Mouse (Mus musculus): ENCODE measurements around the gene Rhod. TPM values are rescaled to one million over a fixed set of nuclear protein-coding genes. Genes with fewer than 3 reads are reported as not detected.

The Rhod gene
- total and polyA plus RNA-seq, 2 experiments from 2014 or later = 16.0 to 35.0 TPM

GRCm38 (mm10) chr19:4420153-4420910 is 18.9 kb downstream of the Rhod start:
- Histone ChIP-seq H3K4me1 (ENCODE audit: control insufficient read depth, insufficient read depth) (peaks cover 6% of the 10 kb centered on the region; the same call in 1 of the 2 replicates), H3K9ac (replicated peaks; ENCODE audit: low read depth, low read length) (no peak overlapping the region), H3K4me2 (ENCODE audit: low read depth, low read length) (no peak overlapping the region), H3K4me3 (ENCODE audit: low read depth, low read length) (no peak overlapping the region), H3K27me3 (ENCODE audit: control insufficient read depth, insufficient read depth, low read length) (no peaks in the 10 kb centered on the region), H3K27ac (ENCODE audit: low read depth) (no peak overlapping the region), H3K9me3 (replicated peaks; ENCODE audit: control insufficient read depth, low read length) (no peaks in the 10 kb centered on the region), H3K36me3 (replicated peaks; ENCODE audit: control insufficient read depth, insufficient read depth, low read length) (0 out of 2 replicates have a peak, but pooled peaks cover 5% of the 10 kb centered on the region)
- ATAC-seq (ENCODE audit: insufficient read depth, low read depth) = peak; percentile 34; the same call in 1 of the 2 replicates
- no peak for TF ChIP-seq EP300 (IDR thresholded peaks at IDR 0.05; ENCODE audit: low read depth)
- no peak for TF ChIP-seq CTCF (IDR thresholded peaks at IDR 0.05; ENCODE audit: low read depth)
- WGBS = 65% methylated on average over 8 of the region's 8 CpGs
- DNase-seq (ENCODE audit: low spot score) = no peak

GRCm38 (mm10) chr19:4419711-4420110 is 19.5 kb downstream of the Rhod start:
- Histone ChIP-seq H3K36me3 (replicated peaks; ENCODE audit: control insufficient read depth, insufficient read depth, low read length) (no peaks in the 10 kb centered on the region), H3K4me1 (ENCODE audit: control insufficient read depth, insufficient read depth) (peaks cover 6% of the 10 kb centered on the region; the same call in 1 of the 2 replicates), H3K27ac (ENCODE audit: low read depth) (no peak overlapping the region), H3K4me2 (ENCODE audit: low read depth, low read length) (no peak overlapping the region), H3K9ac (replicated peaks; ENCODE audit: low read depth, low read length) (no peak overlapping the region), H3K4me3 (ENCODE audit: low read depth, low read length) (no peak overlapping the region), H3K27me3 (ENCODE audit: control insufficient read depth, insufficient read depth, low read length) (no peaks in the 10 kb centered on the region), H3K9me3 (replicated peaks; ENCODE audit: control insufficient read depth, low read length) (no peaks in the 10 kb centered on the region)
- no peak for TF ChIP-seq CTCF (IDR thresholded peaks at IDR 0.05; ENCODE audit: low read depth)
- TF ChIP-seq EP300 (IDR thresholded peaks at IDR 0.05; ENCODE audit: low read depth) = no peak
- whole genome bisulfite sequencing = 89% methylated on average over 5 of the region's 5 CpGs
- ATAC-seq (ENCODE audit: insufficient read depth, low read depth) (no peak), DNase-seq (ENCODE audit: low spot score) (no peak)

GRCm38 (mm10) chr19:4417713-4418112 is 21.5 kb downstream of the Rhod start:
- no peak overlapping the region for H3K9ac ChIP-seq (replicated peaks; ENCODE audit: low read depth, low read length)
- no peaks in the 10 kb centered on the region for H3K36me3 ChIP-seq (replicated peaks; ENCODE audit: control insufficient read depth, insufficient read depth, low read length)
- no peaks in the 10 kb centered on the region for H3K9me3 ChIP-seq (replicated peaks; ENCODE audit: control insufficient read depth, low read length)
- no peaks in the 10 kb centered on the region for H3K27me3 ChIP-seq (ENCODE audit: control insufficient read depth, insufficient read depth, low read length)
- H3K4me1 ChIP-seq (ENCODE audit: control insufficient read depth, insufficient read depth) = peaks cover 6% of the 10 kb centered on the region; the same call in 1 of the 2 replicates
- DNase-seq (ENCODE audit: low spot score) (no peak), ATAC-seq (ENCODE audit: insufficient read depth, low read depth) (no peak)
- TF ChIP-seq EP300 (IDR thresholded peaks at IDR 0.05; ENCODE audit: low read depth) (no peak), CTCF (IDR thresholded peaks at IDR 0.05; ENCODE audit: low read depth) (no peak)
- no peak overlapping the region for H3K4me3 ChIP-seq (ENCODE audit: low read depth, low read length)
- H3K27ac ChIP-seq (ENCODE audit: low read depth) = no peak overlapping the region
- H3K4me2 ChIP-seq (ENCODE audit: low read depth, low read length) = no peak overlapping the region

- Histone ChIP-seq H3K9ac (replicated peaks; ENCODE audit: low read depth, low read length) (no peak overlapping the region), H3K4me2 (ENCODE audit: low read depth, low read length) (no peak overlapping the region), H3K36me3 (replicated peaks; ENCODE audit: control insufficient read depth, insufficient read depth, low read length) (no peaks in the 10 kb centered on the region), H3K4me1 (ENCODE audit: control insufficient read depth, insufficient read depth) (peaks cover 6% of the 10 kb centered on the region; the same call in 1 of the 2 replicates), H3K4me3 (ENCODE audit: low read depth, low read length) (no peak overlapping the region), H3K27me3 (ENCODE audit: control insufficient read depth, insufficient read depth, low read length) (no peaks in the 10 kb centered on the region), H3K27ac (ENCODE audit: low read depth) (no peak overlapping the region), H3K9me3 (replicated peaks; ENCODE audit: control insufficient read depth, low read length) (no peaks in the 10 kb centered on the region)
- DNase-seq (ENCODE audit: low spot score) (peak; percentile 74), ATAC-seq (ENCODE audit: insufficient read depth, low read depth) (peak; percentile 72)
- WGBS = 0% methylated on average over 1 of the region's 1 CpGs
- TF ChIP-seq CTCF (IDR thresholded peaks at IDR 0.05; ENCODE audit: low read depth) (peak; percentile 79), EP300 (IDR thresholded peaks at IDR 0.05; ENCODE audit: low read depth) (no peak)
These were observed 22.0 kb downstream of the Rhod start for GRCm38 (mm10) chr19:4417183-4417582.

GRCm38 (mm10) chr19:4414631-4415030 is 24.6 kb downstream of the Rhod start:
- Histone ChIP-seq H3K9ac (replicated peaks; ENCODE audit: low read depth, low read length) (no peak overlapping the region), H3K27ac (ENCODE audit: low read depth) (no peak overlapping the region), H3K4me2 (ENCODE audit: low read depth, low read length) (no peak overlapping the region), H3K36me3 (replicated peaks; ENCODE audit: control insufficient read depth, insufficient read depth, low read length) (no peaks in the 10 kb centered on the region), H3K4me3 (ENCODE audit: low read depth, low read length) (no peak overlapping the region), H3K27me3 (ENCODE audit: control insufficient read depth, insufficient read depth, low read length) (no peaks in the 10 kb centered on the region), H3K9me3 (replicated peaks; ENCODE audit: control insufficient read depth, low read length) (no peaks in the 10 kb centered on the region), H3K4me1 (ENCODE audit: control insufficient read depth, insufficient read depth) (no peaks in the 10 kb centered on the region)
- DNase-seq (ENCODE audit: low spot score) = no peak
- TF ChIP-seq EP300 (IDR thresholded peaks at IDR 0.05; ENCODE audit: low read depth) (no peak), CTCF (IDR thresholded peaks at IDR 0.05; ENCODE audit: low read depth) (no peak)
- 73% methylated on average over 1 of the region's 1 CpGs for WGBS
- ATAC-seq (ENCODE audit: insufficient read depth, low read depth) = no peak

Measured in heart, postnatal 0 days (tissue).